Mouse (Mus musculus) heart, embryonic 11.5 days (tissue): Measurements from ENCODE around the gene Nop10. TPM values are rescaled to one million over a fixed set of nuclear protein-coding genes. Genes with fewer than 3 reads are reported as not detected.

ENCODE experiments used
- ATAC-seq: fragments of 200-750 bp; cut with Nextera tagmentation; replicated peaks from 2 replicates; pipeline ENCODE4 v1.8.0; 2017; ENCODE audit warnings: moderate library complexity; ENCODE audit not compliant: insufficient number of reproducible peaks, low FRiP score, low TSS enrichment
- H3K27ac ChIP-seq: fragments of 300-500 bp; sonication (generic); 2 replicates; pipeline ENCODE4 v1.5.1; 2014; ENCODE audit warnings: mild to moderate bottlenecking, low read depth, low read length
- H3K27me3 ChIP-seq: fragments of 300-500 bp; sonication (generic); 2 replicates; pipeline ENCODE4 v1.6.1; 2014; ENCODE audit warnings: mild to moderate bottlenecking, low read length, mixed read lengths; ENCODE audit not compliant: control insufficient read depth, insufficient read depth
- H3K36me3 ChIP-seq: fragments of 300-500 bp; sonication (generic); 2 replicates; pipeline ENCODE4 v1.6.1; 2014; ENCODE audit warnings: mild to moderate bottlenecking, low read length, moderate library complexity, mixed read lengths; ENCODE audit not compliant: control insufficient read depth, insufficient read depth
- H3K4me1 ChIP-seq: fragments of 300-500 bp; sonication (generic); 2 replicates; pipeline ENCODE4 v1.6.1; 2014; ENCODE audit warnings: low read length; ENCODE audit not compliant: control insufficient read depth, insufficient read depth
- H3K4me2 ChIP-seq: fragments of 300-500 bp; sonication (generic); 2 replicates; pipeline ENCODE4 v1.6.1; 2014; ENCODE audit warnings: mild to moderate bottlenecking, moderate library complexity
- H3K4me3 ChIP-seq: fragments of 300-500 bp; sonication (generic); 2 replicates; pipeline ENCODE4 v1.5.1; 2014; ENCODE audit warnings: low read depth, low read length
- H3K9ac ChIP-seq: fragments of 300-500 bp; sonication (generic); 2 replicates; pipeline ENCODE4 v1.6.1; 2014; ENCODE audit warnings: mild to moderate bottlenecking, low read depth, low read length, moderate library complexity
- H3K9me3 ChIP-seq: fragments of 300-500 bp; sonication (generic); replicated peaks from 2 replicates; pipeline ENCODE4 v1.6.1; 2016; ENCODE audit warnings: low read length; ENCODE audit not compliant: control insufficient read depth
- WGBS: fragments of 180-500 bp; shearing (Covaris S2); extraction: QIAGEN DNeasy Blood & Tissue Kit; methylation state at CpG from one replicate; pipeline ENCODE4 v1.1.7; 2014; ENCODE audit not compliant: insufficient replicate concordance; 5-methylcytosine and 5-hydroxymethylcytosine counted together
- polyA plus RNA-seq: library from polyadenylated mRNA; unstranded; fragments of >200 nt; fragmentation: Nextera tagmentation; extraction: Ambion mirVana; gene quantifications from 2 replicates; pipeline ENCODE4 v1.2.1, GENCODE M21; 2014

The Nop10 gene
- polyA plus RNA-seq, 1 experiment from 2014 or later, result 157 TPM

DNA sequence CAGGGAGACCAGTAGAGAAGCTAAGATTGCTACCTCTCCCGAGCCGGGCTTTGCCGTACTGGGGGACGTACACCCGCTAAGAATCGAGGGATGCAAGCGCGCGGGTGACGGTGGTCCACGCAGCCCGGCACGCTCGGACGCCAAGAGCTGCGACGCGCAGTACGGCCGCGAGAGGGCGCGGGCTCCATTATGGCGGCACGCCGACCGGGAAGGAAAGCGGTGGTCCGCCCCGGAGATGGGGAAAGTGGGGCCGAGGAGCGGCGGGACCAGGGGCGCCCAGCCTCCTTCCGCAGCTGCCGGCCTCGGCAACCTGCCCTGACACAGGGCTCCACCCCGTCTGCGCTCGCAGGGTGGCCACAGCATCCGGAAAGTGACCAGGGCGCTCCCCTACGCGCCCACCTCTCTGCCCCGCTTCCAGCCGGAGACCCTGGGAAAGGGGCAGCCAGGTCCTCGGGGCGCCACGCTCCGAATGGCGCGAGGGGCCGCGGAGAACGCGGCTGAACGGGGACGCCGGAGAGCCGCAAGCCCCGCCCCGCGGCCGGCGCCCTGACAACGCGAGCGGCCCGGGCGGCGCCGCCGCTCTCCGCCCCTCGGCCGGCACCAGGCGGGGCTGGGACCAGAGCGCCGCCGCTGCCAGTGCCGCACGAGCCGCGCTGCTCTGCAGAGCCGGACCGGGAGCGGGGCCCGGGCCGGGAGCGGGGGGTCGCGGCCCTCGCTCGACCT lies 22.4 kb upstream of the Nop10 start, which contains the start of gene Lpcat4:
Lpcat4 (plus strand) TSS at position 257 of the 723 bp plus-strand sequence.
- Histone ChIP-seq H3K4me1 (0 out of 2 replicates have a peak, but pooled peaks cover 6% of the 10 kb centered on the region), H3K4me2 (peak within 1 kb of the TSS; percentile 96), H3K36me3 (no peaks in the 10 kb centered on the region), H3K9me3 (no peaks in the 10 kb centered on the region), H3K27ac (peak within 1 kb of the TSS; percentile 89), H3K4me3 (peak within 1 kb of the TSS; percentile 82), H3K27me3 (no peaks in the 10 kb centered on the region), H3K9ac (peak within 1 kb of the TSS; percentile 87)
- WGBS, result 1% methylated on average over 59 of the region's 94 CpGs
- ATAC-seq, result peak; percentile 87

DNA sequence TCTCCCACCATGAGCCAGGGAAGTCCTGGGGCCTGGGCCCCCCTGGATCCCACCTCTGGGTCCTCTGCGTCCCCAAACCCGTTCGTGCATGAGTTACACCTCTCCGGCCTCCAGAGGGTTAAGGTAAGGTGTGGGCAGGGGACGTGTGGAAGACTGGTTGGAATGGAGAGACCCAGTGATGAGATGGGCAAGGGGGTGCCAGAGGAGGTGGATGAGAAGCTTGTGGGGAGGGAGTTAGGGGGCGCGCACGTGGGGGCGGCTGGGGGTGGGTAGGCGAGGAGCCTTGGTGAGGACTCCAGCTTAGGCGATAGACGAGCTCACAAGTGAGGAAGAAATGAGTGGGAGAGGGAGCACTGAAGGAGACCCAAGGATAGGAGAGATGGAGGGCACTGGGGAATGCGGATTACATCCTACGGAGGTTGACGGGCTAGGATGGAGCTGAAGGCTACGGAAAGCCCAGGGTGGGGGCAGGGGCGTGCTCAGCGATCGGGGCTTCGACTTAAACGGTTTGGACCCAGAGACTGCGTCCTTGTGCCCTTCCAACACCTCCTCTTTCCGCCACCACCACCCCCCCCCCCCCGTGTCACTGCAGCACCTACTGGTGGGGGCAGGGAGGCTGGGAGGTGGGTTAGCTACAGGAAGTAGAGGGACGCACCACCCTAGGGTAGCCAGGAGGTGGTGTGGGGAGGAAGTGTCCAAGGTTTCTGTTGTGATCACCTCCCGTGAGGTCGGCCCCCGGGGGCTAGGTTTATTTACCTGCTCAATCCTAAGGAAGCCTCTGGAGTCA lies 21.6 kb upstream of the Nop10 start:
- Histone ChIP-seq H3K4me1 (0 out of 2 replicates have a peak, but pooled peaks cover 6% of the 10 kb centered on the region), H3K9me3 (no peaks in the 10 kb centered on the region), H3K9ac (peak overlapping the region; percentile 87), H3K36me3 (no peaks in the 10 kb centered on the region), H3K4me2 (peak overlapping the region; percentile 96), H3K27ac (peak overlapping the region; percentile 89), H3K27me3 (no peaks in the 10 kb centered on the region), H3K4me3 (peak overlapping the region; percentile 82)
- 1% methylated on average over 23 of the region's 28 CpGs for WGBS
- peak; percentile 37 for ATAC-seq

DNA sequence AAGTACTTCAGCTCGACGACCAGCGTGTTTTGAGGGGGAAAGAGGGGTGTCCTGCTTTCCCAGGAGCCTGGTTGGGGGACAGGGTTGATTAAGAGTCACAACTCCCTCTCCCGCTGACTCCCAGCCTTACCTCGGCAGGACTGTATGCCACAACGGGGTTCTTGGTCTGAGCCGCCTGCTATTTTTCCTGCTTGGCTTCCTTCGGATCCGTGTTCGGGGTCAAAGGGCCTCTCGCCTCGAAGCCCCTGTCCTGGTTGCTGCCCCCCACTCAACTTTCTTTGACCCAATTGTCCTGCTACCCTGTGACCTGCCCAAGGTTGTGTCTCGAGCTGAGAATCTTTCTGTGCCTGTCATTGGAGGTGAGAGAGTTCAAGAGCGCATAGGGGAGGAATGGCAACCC lies 19.9 kb upstream of the Nop10 start:
- ATAC-seq, result no peak
- H3K4me1 ChIP-seq, result 0 out of 2 replicates have a peak, but pooled peaks cover 6% of the 10 kb centered on the region
- no peak overlapping the region for H3K9ac ChIP-seq
- 73% methylated on average over 14 of the region's 14 CpGs for WGBS
- H3K4me3 ChIP-seq, result no peak overlapping the region
- H3K4me2 ChIP-seq, result no peak overlapping the region
- no peaks in the 10 kb centered on the region for H3K36me3 ChIP-seq
- no peaks in the 10 kb centered on the region for H3K27me3 ChIP-seq
- H3K27ac ChIP-seq, result no peak overlapping the region
- H3K9me3 ChIP-seq, result no peaks in the 10 kb centered on the region

DNA sequence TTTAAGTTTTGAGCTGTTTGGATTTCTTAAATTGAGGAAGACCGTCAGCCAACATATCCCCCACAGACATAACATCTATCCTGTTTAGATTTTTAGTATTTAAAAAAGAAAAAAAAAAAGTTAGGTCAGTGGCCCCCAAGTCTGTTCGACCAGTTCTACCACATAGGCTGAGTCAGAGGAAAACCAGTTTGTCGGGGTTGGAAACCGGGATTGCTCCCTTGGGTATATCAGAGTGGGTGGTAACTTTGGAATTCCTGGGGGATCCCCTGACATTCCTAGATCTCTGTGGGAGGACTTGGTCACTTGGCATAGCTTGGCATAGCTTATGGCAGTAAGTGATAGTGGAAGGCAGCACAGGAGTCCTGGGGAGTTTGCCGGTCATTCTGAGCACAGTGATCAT lies 16.4 kb upstream of the Nop10 start:
- H3K9me3 ChIP-seq, result no peaks in the 10 kb centered on the region
- H3K4me1 ChIP-seq, result 0 out of 2 replicates have a peak, but pooled peaks cover 6% of the 10 kb centered on the region
- H3K9ac ChIP-seq, result no peak overlapping the region
- ATAC-seq, result no peak
- H3K36me3 ChIP-seq, result no peaks in the 10 kb centered on the region
- 79% methylated on average over 5 of the region's 5 CpGs for WGBS
- no peak overlapping the region for H3K4me3 ChIP-seq
- H3K27ac ChIP-seq, result no peak overlapping the region
- H3K27me3 ChIP-seq, result no peaks in the 10 kb centered on the region
- no peak overlapping the region for H3K4me2 ChIP-seq

DNA sequence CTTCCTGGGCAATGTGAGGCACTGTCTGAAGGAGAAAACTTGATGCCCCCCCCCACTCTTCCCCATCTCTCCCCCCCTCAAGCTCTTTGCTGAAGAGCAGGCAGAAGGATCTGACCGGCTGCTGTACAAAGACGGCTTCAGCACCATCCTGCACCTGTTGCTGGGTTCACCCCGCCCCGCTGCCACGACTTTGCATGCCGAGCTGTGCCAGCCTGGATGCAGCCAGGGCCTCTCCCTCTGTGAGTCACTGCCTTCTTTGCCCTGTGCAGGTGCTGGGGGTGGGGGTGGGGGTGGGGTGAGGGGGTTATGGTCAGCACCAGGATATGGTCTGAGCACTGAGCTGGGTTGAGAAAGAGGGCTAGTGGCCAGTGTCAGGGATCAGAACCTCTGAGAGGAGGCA lies 15.5 kb upstream of the Nop10 start:
- WGBS, result 86% methylated on average over 6 of the region's 6 CpGs
- H3K27me3 ChIP-seq, result no peaks in the 10 kb centered on the region
- ATAC-seq, result no peak

DNA sequence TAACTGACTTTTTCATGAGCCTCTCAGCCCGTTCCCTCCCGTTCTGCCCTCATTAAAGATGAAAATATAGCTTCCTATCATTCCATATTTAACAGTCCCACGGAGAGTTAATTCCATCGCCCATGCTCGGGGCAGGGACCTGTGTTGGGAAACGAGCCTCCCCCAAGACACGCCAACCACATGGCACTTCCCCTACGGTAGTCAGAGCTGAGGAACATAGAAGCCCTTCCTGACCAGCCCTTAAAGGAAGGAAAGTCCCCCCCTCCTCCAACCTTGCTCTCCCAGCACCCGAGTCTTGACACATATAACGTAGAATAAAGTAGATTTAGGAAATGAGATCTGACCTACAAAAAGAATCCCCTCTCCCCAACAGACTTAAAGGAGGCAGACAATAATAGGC lies 14.4 kb upstream of the Nop10 start:
- Histone ChIP-seq H3K9ac (no peak overlapping the region), H3K27ac (no peak overlapping the region), H3K27me3 (no peaks in the 10 kb centered on the region), H3K4me1 (no peaks in the 10 kb centered on the region), H3K4me3 (no peak overlapping the region), H3K36me3 (no peaks in the 10 kb centered on the region), H3K4me2 (no peak overlapping the region), H3K9me3 (no peaks in the 10 kb centered on the region)
- 76% methylated on average over 10 of the region's 10 CpGs for WGBS
- no peak for ATAC-seq

More for the DNA sequence above, 15.5 kb upstream of the Nop10 start:
- Histone ChIP-seq H3K9me3 (no peaks in the 10 kb centered on the region), H3K4me3 (no peak overlapping the region), H3K9ac (no peak overlapping the region), H3K36me3 (no peaks in the 10 kb centered on the region), H3K27ac (no peak overlapping the region), H3K4me2 (no peak overlapping the region), H3K4me1 (no peaks in the 10 kb centered on the region)

DNA sequence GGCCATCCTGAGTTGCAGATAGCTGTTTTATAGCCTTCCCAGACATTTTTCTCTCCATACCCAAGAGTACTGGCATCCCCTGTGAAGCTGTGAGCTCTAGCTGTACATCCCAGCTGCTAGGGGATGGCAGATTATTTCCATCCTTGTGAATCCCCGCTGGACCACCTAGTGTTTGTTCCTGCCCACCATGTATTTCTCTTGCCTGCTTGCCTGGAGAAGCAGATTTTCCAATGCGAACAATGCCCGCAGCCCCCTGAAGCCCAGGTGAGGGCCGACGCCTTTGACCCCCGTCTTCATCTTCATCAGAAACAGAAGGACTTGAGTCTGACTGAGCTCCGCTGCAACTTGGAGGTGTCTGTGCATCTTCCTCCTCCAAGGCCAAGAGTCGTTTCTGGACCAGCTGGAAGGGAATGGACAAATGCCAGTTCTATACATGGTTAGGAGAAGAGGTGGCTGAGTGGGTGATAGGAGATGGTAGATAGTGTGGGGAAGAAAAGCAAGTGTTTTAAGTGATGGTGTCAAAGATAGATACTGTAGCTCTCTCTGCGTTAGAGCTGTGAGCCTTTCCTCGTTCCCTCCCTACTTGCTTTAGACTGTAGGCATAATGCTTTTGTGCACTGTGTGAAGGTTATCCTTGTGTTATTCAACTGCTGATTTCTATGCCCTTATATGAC lies 11.8 kb upstream of the Nop10 start:
- Histone ChIP-seq H3K9ac (no peak overlapping the region), H3K27me3 (no peaks in the 10 kb centered on the region), H3K4me1 (no peaks in the 10 kb centered on the region), H3K4me2 (no peak overlapping the region), H3K27ac (no peak overlapping the region), H3K36me3 (no peaks in the 10 kb centered on the region), H3K4me3 (no peak overlapping the region), H3K9me3 (no peaks in the 10 kb centered on the region)
- 80% methylated on average over 10 of the region's 10 CpGs for WGBS
- ATAC-seq, result no peak

DNA sequence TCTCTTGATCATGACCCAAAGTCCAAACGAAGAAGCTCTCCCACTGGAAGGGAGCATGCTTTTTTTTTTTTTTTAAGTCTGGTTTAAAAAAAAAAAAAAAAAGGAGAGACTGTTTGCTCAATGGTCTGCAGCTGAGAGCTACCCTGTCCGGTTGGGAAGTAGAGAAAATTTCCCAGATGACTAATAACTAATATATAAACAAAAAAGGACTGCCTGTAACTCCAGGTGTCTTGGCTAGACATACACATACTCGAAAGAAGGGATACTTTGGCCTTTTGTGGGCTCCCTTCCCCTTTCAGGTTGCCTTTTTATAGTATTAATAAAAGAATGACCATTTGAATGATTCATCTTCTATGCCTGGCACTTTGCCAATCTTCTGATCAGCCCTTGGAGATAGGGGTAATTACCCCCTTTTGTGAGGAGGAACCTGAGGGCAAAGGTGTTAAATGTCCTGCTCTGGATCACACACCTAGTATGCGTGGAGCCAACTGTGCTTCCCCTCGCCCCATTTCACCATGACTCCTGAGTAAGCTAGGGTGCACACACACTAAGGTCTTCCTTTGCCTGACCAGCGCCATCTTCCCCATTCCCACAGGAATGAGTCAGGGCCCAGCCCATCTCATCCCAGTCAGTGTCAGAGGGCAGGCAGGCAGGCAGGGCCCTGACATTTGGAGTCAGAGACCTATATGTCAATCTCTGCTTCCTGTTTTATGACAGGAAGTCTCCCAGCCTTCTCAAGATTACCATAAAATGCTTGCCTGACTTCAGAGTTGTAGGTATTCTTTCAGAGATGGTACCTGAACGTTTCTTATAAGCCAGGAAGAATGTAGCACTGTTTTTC lies 6.8 kb upstream of the Nop10 start:
- 75% methylated on average over 7 of the region's 7 CpGs for WGBS

More for the DNA sequence above, 6.8 kb upstream of the Nop10 start:
- Histone ChIP-seq H3K27ac (no peak overlapping the region), H3K4me1 (no peaks in the 10 kb centered on the region), H3K27me3 (no peaks in the 10 kb centered on the region), H3K9me3 (no peaks in the 10 kb centered on the region), H3K9ac (no peak overlapping the region), H3K4me2 (no peak overlapping the region), H3K4me3 (no peak overlapping the region), H3K36me3 (no peaks in the 10 kb centered on the region)
- ATAC-seq, result no peak
